Mouse (Mus musculus) forebrain, embryonic 14.5 days (tissue): ENCODE measurements at regions not wholly inside any gene's neighbourhood (a gene's known extent, or its start where the extent isn't known, plus 50 kb on each side); places are given as distances from the start of the nearest gene placed in this dataset.

ENCODE experiments used
- ATAC-seq: fragments of 200-750 bp; cut with Nextera tagmentation; 2 replicates; pipeline ENCODE4 v1.8.0; 2017; ENCODE audit warnings: mild to moderate bottlenecking, moderate library complexity
- DNase-seq: peaks from one replicate; pipeline ENCODE4 v3.0.0-alpha.2; 2015; ENCODE audit warnings: low spot score
- H3K27ac ChIP-seq: fragments of 300-500 bp; sonication (generic); 2 replicates; pipeline ENCODE4 v1.5.1; 2014; ENCODE audit warnings: low read depth, mild to moderate bottlenecking, control low read depth, low read length, moderate library complexity
- H3K27me3 ChIP-seq: fragments of 300-500 bp; sonication (generic); replicated peaks from 2 replicates; pipeline ENCODE4 v1.6.1; 2014; ENCODE audit warnings: low read length, control low read depth, mixed read lengths; ENCODE audit not compliant: control insufficient read depth, insufficient read depth
- H3K36me3 ChIP-seq: fragments of 300-500 bp; sonication (generic); 2 replicates; pipeline ENCODE4 v1.6.1; 2014; ENCODE audit warnings: low read length, control low read depth; ENCODE audit not compliant: control insufficient read depth, insufficient read depth
- H3K4me1 ChIP-seq: fragments of 300-500 bp; sonication (generic); 2 replicates; pipeline ENCODE4 v1.6.1; 2014; ENCODE audit warnings: antibody characterized with exemption, low read length, control low read depth; ENCODE audit not compliant: control insufficient read depth, insufficient read depth
- H3K4me2 ChIP-seq: fragments of 300-500 bp; sonication (generic); 2 replicates; pipeline ENCODE4 v1.6.1; 2014; ENCODE audit warnings: mild to moderate bottlenecking, control low read depth, low read length
- H3K4me3 ChIP-seq: fragments of 300-500 bp; sonication (generic); 2 replicates; pipeline ENCODE4 v1.5.1; 2014; ENCODE audit warnings: low read depth, low read length, control low read depth
- H3K9ac ChIP-seq: fragments of 300-500 bp; sonication (generic); 2 replicates; pipeline ENCODE4 v1.6.1; 2014; ENCODE audit warnings: mild to moderate bottlenecking, low read length, control low read depth, moderate library complexity
- H3K9me3 ChIP-seq: fragments of 300-500 bp; sonication (generic); replicated peaks from 2 replicates; pipeline ENCODE4 v1.6.1; 2016; ENCODE audit warnings: low read length, control low read depth, mixed read lengths; ENCODE audit not compliant: control insufficient read depth
- WGBS: fragments of 180-500 bp; shearing (Covaris S2); extraction: QIAGEN DNeasy Blood & Tissue Kit; methylation state at CpG from one replicate; pipeline ENCODE4 v1.1.7; 2014; 5-methylcytosine and 5-hydroxymethylcytosine counted together

DNA sequence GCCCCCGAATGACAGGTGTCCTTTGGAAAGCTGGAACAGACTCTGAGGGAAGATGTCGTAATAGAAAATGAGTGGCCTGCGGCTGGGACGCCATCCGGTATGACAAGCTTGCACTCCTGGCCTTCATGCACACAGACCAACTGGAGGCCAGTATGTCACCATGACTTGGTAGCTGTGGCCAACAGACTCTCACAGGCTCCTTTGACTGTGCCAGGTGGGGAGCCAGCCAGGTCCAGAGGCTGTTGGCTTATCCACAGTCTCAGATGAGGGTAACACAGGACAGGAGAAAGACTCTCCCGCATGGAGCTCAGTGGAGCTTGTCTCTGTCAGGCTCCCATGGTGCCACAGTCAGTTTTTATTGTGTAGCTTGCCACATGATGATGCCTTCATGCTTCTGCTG, 219.7 kb downstream of the Sox2 start:
- Histone ChIP-seq H3K9me3 (no peaks in the 10 kb centered on the region), H3K4me2 (no peak overlapping the region), H3K9ac (no peak overlapping the region), H3K4me1 (peaks cover 8% of the 10 kb centered on the region), H3K4me3 (no peak overlapping the region), H3K27ac (no peak overlapping the region), H3K27me3 (no peaks in the 10 kb centered on the region), H3K36me3 (no peaks in the 10 kb centered on the region)
- ATAC-seq (no peak), DNase-seq (no peak)
- WGBS = 91% methylated on average over 6 of the region's 6 CpGs

DNA sequence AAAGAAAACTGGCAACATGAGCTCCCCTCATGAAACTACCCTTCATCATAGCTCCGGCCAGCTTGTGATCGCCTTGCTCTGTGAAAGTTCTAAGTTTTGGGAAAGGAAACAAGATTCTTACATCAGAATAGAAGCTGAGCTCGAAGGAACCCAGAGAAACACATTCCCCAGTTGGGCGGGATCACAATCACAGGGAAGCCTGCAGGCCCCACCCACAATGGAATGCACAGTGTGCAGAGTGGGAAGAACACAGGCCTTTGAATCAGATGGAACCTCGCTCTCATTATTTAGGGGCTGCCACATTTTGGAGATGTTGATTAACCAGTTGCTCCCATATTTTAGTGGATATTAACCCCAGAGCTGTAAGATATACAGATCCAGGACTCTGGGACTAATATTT, 234.9 kb downstream of the Sox2 start:
- DNase-seq (no peak), ATAC-seq (no peak)
- H3K27ac ChIP-seq = no peak overlapping the region
- H3K4me1 ChIP-seq = no peaks in the 10 kb centered on the region
- H3K27me3 ChIP-seq = no peaks in the 10 kb centered on the region
- WGBS = 88% methylated on average over 5 of the region's 5 CpGs
- no peaks in the 10 kb centered on the region for H3K36me3 ChIP-seq
- H3K4me2 ChIP-seq = no peak overlapping the region
- H3K9me3 ChIP-seq = no peaks in the 10 kb centered on the region
- no peak overlapping the region for H3K4me3 ChIP-seq
- no peak overlapping the region for H3K9ac ChIP-seq

DNA sequence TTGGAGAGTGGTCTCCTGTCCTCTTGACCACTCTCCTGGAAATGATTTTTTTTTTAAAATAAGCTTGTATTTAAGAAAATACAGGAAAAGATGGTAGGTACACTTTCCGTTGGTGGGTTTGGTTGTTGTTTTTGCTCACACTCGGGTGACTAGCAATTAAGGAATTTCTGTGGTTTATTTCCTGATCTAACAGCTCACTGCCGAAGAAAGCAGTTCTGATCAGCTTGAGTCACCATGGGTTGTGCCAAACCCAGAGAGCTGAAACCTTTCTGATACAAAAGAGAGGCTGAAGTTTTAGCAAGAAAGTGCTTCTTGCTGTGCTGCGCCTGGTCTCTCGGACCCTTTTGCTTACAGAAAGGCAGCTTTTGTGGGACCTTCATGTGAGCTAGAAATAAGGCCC, 243.2 kb downstream of the Sox2 start:
- no peak for ATAC-seq
- H3K36me3 ChIP-seq = no peaks in the 10 kb centered on the region
- no peaks in the 10 kb centered on the region for H3K27me3 ChIP-seq
- no peak overlapping the region for H3K27ac ChIP-seq
- no peaks in the 10 kb centered on the region for H3K4me1 ChIP-seq
- H3K9ac ChIP-seq = no peak overlapping the region
- H3K4me3 ChIP-seq = no peak overlapping the region
- no peak overlapping the region for H3K4me2 ChIP-seq
- WGBS = 89% methylated on average over 5 of the region's 5 CpGs
- peaks cover 7% of the 10 kb centered on the region; the same call in 1 of the 2 replicates for H3K9me3 ChIP-seq
- no peak for DNase-seq

DNA sequence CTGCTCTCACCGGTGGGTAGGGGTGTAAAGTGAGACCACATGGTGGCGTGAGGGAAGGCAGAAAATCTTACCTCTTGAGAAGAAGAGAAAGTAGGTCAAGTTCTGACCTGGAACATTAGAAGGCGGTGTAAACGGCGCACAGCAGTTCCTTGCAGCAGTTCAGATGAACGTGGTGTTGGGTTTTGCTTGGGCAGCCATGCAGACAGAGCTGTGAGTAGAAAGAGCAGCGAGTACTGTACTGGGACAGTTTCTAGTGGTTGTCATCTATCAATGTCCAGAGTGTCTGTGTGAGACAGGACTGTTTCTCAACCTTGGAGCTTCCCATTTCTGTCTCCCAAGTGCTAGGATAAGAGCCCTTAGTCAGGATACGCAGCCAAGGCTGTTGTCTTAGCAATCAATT, 252.9 kb downstream of the Sox2 start:
- Histone ChIP-seq H3K9ac (no peak overlapping the region), H3K4me1 (no peaks in the 10 kb centered on the region), H3K9me3 (no peaks in the 10 kb centered on the region), H3K4me3 (no peak overlapping the region), H3K27me3 (no peaks in the 10 kb centered on the region), H3K4me2 (no peak overlapping the region), H3K36me3 (no peaks in the 10 kb centered on the region), H3K27ac (no peak overlapping the region)
- DNase-seq = no peak
- no peak for ATAC-seq
- 90% methylated on average over 8 of the region's 8 CpGs for WGBS

DNA sequence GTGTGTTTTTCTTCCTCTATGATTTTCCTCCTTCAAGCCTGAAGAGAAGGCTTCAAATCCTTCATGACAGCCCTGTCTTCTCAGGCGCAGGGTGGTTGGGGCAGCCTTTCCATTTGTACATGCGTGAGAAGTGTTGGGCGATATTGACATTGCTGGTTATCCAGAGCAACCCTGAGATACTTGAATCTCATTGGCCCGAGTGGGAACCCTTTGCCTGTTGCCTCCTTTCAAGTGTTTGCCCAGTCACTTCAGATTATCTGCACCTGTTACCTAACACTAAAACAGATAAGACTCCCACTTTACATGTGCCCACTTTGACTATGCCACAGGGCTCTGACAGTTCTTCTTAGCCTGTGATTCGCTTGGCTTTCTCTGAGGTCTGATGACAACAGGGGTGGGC, 258.3 kb downstream of the Sox2 start:
- 94% methylated on average over 5 of the region's 5 CpGs for WGBS
- ATAC-seq (no peak), DNase-seq (no peak)
- no peaks in the 10 kb centered on the region for H3K27me3 ChIP-seq
- no peak overlapping the region for H3K4me3 ChIP-seq
- H3K4me2 ChIP-seq = no peak overlapping the region
- no peaks in the 10 kb centered on the region for H3K36me3 ChIP-seq
- H3K4me1 ChIP-seq = no peaks in the 10 kb centered on the region
- H3K27ac ChIP-seq = no peak overlapping the region
- no peaks in the 10 kb centered on the region for H3K9me3 ChIP-seq
- no peak overlapping the region for H3K9ac ChIP-seq

DNA sequence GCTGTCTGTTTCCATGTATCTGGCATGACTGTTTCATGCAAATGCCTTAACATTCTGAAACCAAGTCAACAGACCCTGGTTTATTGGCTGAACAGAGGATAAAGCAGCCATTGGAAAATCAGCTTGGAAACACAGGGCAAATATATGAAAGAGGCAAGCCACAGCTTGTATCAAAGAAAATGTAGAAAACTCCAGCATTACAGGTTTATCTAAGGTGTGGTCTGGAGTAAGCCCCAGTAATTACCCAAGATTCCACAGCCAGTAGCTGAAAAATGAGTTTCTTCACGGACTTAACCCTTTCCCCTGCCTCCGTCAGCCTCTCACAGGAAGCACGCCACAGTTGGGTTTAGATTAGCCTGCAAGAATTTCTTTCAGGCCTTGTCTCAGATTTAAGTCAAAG, 259.1 kb downstream of the Sox2 start:
- no peaks in the 10 kb centered on the region for H3K4me1 ChIP-seq
- no peak overlapping the region for H3K4me3 ChIP-seq
- H3K27me3 ChIP-seq = no peaks in the 10 kb centered on the region
- H3K9ac ChIP-seq = no peak overlapping the region
- H3K36me3 ChIP-seq = no peaks in the 10 kb centered on the region
- DNase-seq = no peak
- ATAC-seq = no peak
- H3K9me3 ChIP-seq = no peaks in the 10 kb centered on the region
- WGBS = 92% methylated on average over 3 of the region's 3 CpGs
- no peak overlapping the region for H3K27ac ChIP-seq
- H3K4me2 ChIP-seq = no peak overlapping the region

DNA sequence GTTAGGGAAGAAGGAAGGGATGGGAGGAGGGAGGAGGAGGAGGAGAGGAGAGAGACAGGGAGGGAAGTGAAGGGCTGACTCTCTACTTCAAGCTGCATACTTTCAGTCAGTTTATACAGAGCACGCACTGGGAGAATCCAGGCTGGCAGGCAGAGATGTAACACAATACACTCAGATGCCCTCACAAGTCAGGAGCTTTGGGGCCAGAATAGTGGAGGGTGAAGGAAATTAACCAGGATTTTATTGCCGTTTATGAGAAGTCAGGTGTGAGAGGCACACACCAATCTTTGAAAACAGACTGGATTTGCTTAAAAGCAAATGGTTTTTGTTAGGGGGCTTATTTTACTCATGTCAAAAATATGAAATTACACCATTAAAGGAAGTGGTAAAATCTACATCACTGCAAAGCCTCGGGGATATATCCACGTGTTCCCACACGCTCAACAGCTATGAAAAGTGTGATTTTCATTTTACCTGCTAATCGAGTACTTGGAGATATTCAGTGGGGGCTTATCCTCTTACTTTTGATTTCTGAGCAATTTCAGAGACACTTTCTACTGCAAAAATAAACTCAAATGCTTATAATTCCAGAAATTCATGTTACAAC, 268.2 kb downstream of the Sox2 start:
- no peak for ATAC-seq
- WGBS = 61% methylated on average over 6 of the region's 6 CpGs
- H3K4me2 ChIP-seq = no peak overlapping the region
- H3K27me3 ChIP-seq = no peaks in the 10 kb centered on the region
- DNase-seq = no peak
- H3K4me1 ChIP-seq = no peaks in the 10 kb centered on the region
- no peaks in the 10 kb centered on the region for H3K9me3 ChIP-seq
- H3K36me3 ChIP-seq = no peaks in the 10 kb centered on the region
- no peak overlapping the region for H3K4me3 ChIP-seq
- H3K9ac ChIP-seq = no peak overlapping the region
- H3K27ac ChIP-seq = no peak overlapping the region

DNA sequence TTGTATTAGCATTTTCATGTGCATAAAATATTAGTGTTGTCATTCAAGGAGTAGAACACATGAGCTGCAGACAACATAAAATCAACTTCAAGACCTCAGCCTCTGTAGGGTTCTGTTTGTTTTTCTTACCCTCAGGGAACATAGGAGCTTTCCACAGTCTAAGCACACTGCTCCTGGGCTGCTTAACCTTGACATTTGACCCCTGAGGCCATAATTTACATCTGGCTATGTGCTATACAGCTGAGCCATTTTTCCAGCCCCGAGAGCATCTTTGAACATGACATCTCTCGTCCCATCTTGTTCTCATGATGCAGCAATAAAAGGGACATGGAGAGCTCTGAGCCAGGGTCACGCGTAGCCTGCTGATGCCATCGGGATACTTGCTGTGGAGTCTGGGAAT, 270.3 kb downstream of the Sox2 start:
- no peak for ATAC-seq
- Histone ChIP-seq H3K4me3 (no peak overlapping the region), H3K27ac (no peak overlapping the region), H3K4me2 (no peak overlapping the region), H3K27me3 (no peaks in the 10 kb centered on the region), H3K9me3 (no peaks in the 10 kb centered on the region), H3K4me1 (no peaks in the 10 kb centered on the region), H3K36me3 (no peaks in the 10 kb centered on the region), H3K9ac (no peak overlapping the region)
- DNase-seq = no peak
- 94% methylated on average over 5 of the region's 5 CpGs for WGBS

DNA sequence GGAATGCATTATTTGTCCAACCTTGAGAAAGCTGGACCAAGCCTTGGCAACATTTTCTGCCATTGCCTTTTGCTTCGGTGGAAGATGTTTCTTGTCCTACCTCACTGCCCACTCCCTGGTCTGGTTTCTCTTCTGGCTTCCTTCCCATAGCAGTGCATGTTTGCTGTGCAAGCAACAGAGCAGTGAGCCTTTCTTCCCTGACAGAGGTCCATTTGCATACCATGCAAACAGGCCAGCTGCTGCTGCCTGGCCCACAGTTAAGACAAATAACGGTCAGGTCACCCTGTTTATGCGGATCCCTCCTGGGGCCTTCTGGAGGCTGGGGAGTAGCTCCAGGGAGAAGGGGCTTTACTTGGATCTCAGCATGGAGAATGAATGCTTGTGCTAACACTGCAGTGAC, 299.7 kb downstream of the Sox2 start:
- Histone ChIP-seq H3K9ac (no peak overlapping the region), H3K4me2 (no peak overlapping the region), H3K27me3 (no peaks in the 10 kb centered on the region), H3K4me1 (no peaks in the 10 kb centered on the region), H3K27ac (no peak overlapping the region), H3K36me3 (no peaks in the 10 kb centered on the region), H3K9me3 (no peaks in the 10 kb centered on the region), H3K4me3 (no peak overlapping the region)
- DNase-seq (peak; percentile 62), ATAC-seq (peak; percentile 79)
- WGBS = 37% methylated on average over 3 of the region's 3 CpGs
